Mouse (Mus musculus): ENCODE measurements at regions not wholly inside any gene's neighbourhood (a gene's known extent, or its start where the extent isn't known, plus 50 kb on each side); places are given as distances from the start of the nearest gene placed in this dataset.

DNA sequence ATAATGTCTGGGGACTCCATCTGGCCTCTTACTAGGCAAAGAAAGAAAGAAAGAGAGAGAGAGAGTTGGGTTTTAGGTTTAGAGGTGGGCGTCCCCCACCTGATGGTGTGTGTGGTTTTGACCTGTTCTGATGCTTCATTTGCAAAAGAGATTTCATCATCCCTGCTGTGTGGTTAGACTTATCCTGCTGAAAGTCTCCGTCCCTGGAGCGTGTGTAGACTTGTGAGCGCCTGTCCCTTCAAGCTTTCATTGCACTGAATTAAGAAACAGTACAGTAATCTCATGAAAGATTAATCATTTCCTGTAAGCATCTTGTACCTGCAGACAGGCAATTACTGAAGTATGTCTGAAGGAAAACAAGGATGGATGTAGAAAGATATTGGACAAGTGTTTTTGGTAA is 2244.1 kb downstream of the 4930444P10Rik start:
- WGBS: 85% methylated on average over 4 of the region's 4 CpGs
- no peak for DNase-seq (ENCODE audit: low read depth, low spot score)

- WGBS: 77% methylated on average over 15 of the region's 15 CpGs
These were observed 2246.7 kb downstream of the 4930444P10Rik start for GRCm38 (mm10) chr1:13846336-13846865.

DNA sequence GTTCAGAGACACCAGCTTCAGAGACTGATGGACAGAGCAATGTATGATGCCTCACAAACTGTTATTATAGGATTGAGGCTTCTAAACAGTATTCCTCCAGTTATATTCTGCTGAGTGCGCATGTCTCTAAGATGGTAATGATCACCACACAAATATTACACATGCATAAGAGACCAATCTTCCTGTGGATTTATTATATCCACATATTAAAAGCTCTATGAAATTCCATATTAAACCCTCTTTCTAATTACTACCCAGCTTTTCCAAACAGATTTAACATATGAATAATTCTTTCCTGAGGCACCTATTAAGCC is 2252.9 kb downstream of the 4930444P10Rik start:
- no peak for DNase-seq (ENCODE audit: low read depth, low spot score)
- WGBS: 95% methylated on average over 1 of the region's 1 CpGs

More at GRCm38 (mm10) chr1:13846336-13846865, 2246.7 kb downstream of the 4930444P10Rik start:
- no peak for DNase-seq (ENCODE audit: low read depth, low spot score)

GRCm38 (mm10) chr1:13839619-13840308 is 2253.4 kb downstream of the 4930444P10Rik start:
- WGBS: 64% methylated on average over 11 of the region's 11 CpGs
- no peak for DNase-seq (ENCODE audit: low read depth, low spot score)

- 88% methylated on average over 12 of the region's 12 CpGs for WGBS
- no peak for DNase-seq (ENCODE audit: low read depth, low spot score)
These were observed 2258.0 kb downstream of the 4930444P10Rik start for GRCm38 (mm10) chr1:13834860-13835840.

- 33% methylated on average over 4 of the region's 4 CpGs for WGBS
- DNase-seq (ENCODE audit: low read depth, low spot score): no peak
These were observed 2285.3 kb downstream of the 4930444P10Rik start for GRCm38 (mm10) chr1:13807786-13808185.

GRCm38 (mm10) chr1:13800460-13800859 is 2292.7 kb downstream of the 4930444P10Rik start:
- 58% methylated on average over 1 of the region's 1 CpGs for WGBS
- no peak for DNase-seq (ENCODE audit: low read depth, low spot score)

DNA sequence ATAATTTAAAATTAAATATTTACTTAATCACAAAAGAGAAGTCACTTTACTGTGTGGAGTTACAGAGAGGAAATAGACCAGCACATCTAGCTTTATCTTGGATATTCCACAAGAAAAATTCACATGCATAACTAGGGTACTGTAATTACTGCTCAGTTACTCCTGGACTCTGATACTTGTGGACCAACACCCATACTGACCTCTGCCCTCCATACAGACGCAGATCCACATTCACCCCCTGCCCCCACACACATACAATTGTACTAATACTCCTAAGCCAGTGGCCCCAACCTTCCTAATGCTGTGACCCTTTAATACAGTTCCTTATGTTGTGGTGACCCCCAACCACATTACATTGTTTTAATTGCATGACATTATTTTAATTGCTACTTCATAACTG is 2294.3 kb downstream of the 4930444P10Rik start:
- 23% methylated on average over 1 of the region's 1 CpGs for WGBS
- DNase-seq (ENCODE audit: low read depth, low spot score): no peak

DNA sequence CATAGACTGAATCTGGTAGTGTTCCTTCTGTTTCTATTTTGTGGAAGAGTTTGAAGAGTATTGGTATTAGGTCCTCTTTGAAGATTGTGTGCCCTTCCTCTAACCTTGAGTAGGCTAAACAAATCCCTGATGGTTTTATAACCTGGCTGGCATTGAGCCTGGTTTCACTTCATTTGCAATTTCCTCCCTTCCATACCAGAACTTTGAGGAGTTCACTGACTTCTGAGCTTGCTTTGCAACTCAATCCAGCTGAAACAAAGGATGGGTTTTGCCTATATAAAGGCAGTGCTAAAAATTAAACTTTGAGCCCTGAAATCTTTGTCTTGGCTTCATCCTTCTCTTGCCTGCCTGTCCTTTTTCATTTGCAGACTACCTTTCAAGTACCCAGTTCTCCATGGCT is 2297.9 kb downstream of the 4930444P10Rik start:
- no peak for DNase-seq (ENCODE audit: low read depth, low spot score)

DNA sequence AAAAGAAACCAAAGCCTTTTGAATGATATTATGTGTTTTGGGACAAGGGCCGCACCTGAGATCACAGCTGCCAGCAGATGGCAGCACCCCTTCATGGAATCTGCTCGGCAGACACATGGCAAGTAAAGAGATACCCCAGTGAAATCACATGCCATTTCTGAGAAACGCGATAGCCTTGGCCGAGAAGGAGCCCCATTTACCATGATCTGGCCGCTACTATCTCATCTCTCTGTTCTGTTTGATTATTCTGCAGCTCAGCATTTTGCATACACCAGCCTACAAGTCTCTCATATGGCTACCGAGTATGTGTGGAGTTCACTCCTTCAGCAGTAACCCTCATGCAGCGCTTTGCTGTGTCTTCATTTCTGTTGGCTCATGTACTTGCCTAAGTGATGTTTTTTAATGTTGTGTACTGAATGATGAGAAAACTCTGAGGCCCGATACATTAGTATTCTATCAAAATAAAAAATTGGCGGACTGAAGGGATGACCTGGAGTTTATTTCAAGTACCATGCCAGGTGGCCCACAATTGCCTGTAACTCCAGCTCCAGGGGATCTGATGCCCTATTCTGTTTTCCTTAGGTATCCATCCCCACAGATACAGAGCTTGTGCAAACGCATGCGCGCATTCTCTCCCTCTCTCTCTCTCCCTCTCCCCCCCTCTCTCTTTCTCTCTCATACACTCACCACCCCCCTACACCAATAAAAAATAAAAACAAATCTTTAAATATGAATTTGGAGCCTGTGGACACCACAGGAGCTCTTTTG is 2303.6 kb downstream of the 4930444P10Rik start:
- 44% methylated on average over 13 of the region's 13 CpGs for WGBS
- peak; percentile 8 for DNase-seq (ENCODE audit: low read depth, low spot score)

GRCm38 (mm10) chr1:13787016-13787415 is 2306.1 kb downstream of the 4930444P10Rik start:
- 66% methylated on average over 2 of the region's 2 CpGs for WGBS
- no peak for DNase-seq (ENCODE audit: low read depth, low spot score)

DNA sequence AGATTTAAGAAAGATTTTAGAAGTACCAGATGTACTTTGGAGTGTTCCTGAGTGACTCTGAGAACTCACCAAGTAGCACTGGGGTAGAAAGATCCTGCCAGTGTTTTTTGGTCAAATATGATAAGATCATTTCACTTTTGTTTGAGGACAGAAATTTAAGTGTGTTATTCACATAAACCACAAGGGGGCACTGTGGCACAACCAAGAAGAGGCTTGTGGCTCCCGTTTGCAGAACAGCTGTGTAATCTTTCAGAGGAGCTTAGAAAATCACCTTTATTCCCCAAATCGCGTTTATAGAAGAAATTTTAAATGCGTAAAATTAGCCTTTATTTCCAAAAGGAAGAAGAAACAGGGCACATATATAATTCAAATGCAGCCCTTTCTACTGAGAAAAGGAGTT is 2308.7 kb downstream of the 4930444P10Rik start:
- DNase-seq (ENCODE audit: low read depth, low spot score): peak; percentile 27
- WGBS: 3% methylated on average over 4 of the region's 4 CpGs

DNA sequence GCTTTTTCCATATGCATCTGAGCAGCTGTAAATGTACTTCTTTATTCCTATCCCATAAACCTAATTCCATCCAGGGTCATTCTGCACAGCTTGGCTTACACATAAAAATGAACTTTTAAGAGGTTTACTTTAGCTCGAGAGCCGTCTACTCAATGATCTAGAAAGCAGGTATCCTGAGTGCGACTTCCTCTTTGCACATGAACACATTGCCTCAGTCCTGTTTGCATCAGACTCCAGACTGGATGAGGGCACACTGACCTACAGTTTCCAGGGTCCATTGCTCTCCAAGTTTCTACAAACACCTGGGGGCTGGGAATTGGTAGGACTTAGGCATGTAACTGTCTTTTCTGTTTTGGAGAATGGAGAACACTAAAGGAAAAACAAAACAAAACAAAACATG is 2310.5 kb downstream of the 4930444P10Rik start:
- no peak for DNase-seq (ENCODE audit: low read depth, low spot score)
- whole genome bisulfite sequencing: 45% methylated on average over 3 of the region's 3 CpGs

DNA sequence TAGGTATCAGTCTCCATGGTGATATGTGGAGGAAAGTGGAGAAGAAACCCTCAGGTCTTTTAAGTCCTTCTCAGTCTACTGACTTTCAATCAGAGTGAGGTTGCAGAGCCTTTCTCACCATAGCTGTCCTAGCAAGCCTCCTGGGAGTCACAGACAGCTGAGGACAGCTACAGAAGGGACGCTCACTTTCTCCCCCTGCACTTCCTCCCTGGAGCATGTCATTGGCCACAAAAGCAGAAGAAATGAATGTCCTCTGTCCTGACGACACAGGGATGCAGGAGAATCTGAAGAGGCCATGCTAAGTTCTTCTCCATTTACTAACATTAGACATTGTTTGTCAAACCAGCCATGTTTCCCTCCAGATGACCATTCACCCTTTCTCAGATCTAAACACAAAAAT is 2321.0 kb downstream of the 4930444P10Rik start:
- WGBS: 52% methylated on average over 2 of the region's 2 CpGs
- DNase-seq (ENCODE audit: low read depth, low spot score): no peak

- 13% methylated on average over 10 of the region's 10 CpGs for WGBS
These were observed 2322.1 kb downstream of the 4930444P10Rik start for GRCm38 (mm10) chr1:13771014-13771463.

DNA sequence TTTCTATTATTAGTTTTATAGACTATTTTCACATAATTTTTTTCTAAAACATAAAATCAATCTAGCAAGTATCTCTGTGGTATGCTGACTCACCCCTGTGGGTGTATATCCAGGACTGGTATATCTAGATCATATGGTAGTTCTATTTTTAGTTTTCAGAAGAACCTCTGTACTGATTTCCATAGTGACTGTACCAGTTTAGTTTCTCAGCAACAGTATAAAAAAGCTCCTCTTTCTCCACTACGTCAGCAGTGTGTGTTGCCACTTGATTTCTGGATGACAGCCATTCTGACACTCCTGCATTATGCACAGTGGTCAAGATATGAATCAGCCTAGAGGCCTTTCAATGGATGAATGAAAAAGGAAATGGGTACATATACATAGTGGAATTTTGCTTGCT is 2338.6 kb downstream of the A830018L16Rik start:
- WGBS: 70% methylated on average over 1 of the region's 1 CpGs
- DNase-seq (ENCODE audit: low read depth, low spot score): no peak

More at GRCm38 (mm10) chr1:13771014-13771463, 2322.1 kb downstream of the 4930444P10Rik start:
- DNase-seq (ENCODE audit: low read depth, low spot score): no peak

DNA sequence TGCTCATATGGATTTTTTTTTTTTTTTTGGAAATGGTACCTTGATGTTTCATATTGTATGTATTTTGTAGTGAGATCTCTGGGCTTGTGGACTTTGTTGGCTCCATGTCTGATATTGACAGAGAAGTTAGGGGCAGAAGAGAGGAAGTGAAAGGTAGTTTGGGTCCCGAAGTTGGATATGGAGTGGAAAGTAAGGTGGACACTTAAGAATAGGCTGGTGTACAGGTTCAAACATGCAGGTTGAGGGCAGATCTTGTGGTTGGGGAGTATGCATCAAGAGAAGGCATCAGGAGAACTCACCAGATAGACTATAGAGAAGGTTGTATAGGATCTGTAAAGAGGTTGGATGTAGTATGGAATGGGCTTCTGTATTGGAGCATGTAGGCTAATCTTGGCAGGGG is 2337.5 kb downstream of the A830018L16Rik start:
- 78% methylated on average over 1 of the region's 1 CpGs for WGBS
- no peak for DNase-seq (ENCODE audit: low read depth, low spot score)
